Mouse (Mus musculus) lung, postnatal 0 days (tissue): ENCODE data around the gene Bcl2l10.

Experiments used
- CTCF ChIP-seq: IDR thresholded peaks from 2 replicates; pipeline ENCODE4 v1.5.1; 2016; ENCODE audit warnings: antibody characterized with exemption, mild to moderate bottlenecking
- EP300 ChIP-seq: IDR thresholded peaks from 2 replicates; pipeline ENCODE4 v1.6.1; 2016; ENCODE audit warnings: antibody characterized with exemption, mild to moderate bottlenecking, control low read depth

DNA sequence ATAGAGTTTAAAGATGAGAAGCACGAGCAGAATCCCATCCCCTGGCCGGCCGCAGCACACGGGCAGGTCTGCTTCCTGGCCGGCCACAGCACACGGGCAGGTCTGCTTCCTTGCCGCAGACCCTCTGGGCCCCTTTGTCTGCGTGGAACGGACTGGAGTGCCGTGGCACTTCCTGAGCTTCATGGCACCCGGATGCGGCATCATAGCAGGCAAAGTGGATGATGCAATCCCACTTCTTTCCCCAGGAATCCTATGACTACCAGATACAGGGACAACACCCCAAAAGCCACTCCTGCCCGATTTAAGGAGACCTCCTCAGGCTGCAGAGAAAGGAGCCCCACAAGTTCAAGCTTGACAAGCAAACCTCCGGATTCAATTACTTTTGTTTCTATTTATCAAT is 35.3 kb downstream of the Bcl2l10 start:
- TF ChIP-seq CTCF (no peak), EP300 (no peak)
